Mouse (Mus musculus): ENCODE measurements around the gene Dhrs11. TPM values are rescaled to one million over a fixed set of nuclear protein-coding genes. Genes with fewer than 3 reads are reported as not detected.

Gene Dhrs11
- polyA plus RNA-seq, 1 experiment: 5.5 TPM

DNA sequence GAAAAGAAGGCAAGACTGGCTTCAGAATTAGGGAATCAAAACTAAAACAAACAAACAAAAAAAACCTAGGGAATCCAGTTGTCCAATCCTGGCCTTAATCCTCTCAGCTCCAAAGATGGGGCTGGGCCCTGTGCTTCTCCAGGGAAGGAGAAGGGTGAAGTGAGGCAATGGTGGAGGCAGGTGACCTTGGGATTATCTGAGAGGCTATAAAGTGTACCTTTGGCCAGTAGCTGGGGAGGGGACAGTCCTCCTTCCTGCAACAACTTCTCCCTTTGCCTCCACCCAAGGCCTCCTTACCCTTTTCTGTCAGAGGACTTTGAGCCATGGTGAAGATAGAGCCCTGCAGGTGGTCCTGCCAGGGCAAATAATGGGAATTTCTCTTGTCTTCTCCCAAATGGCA lies 1.3 kb downstream of the Dhrs11 start:
- Histone ChIP-seq H3K79me2 (ENCODE audit: control insufficient read depth, insufficient read depth) (peaks cover 14% of the 10 kb centered on the region), H3K27me3 (ENCODE audit: control insufficient read depth, insufficient read depth, insufficient read length) (no peaks in the 10 kb centered on the region), H3K36me3 (ENCODE audit: control insufficient read depth, insufficient read depth) (peaks cover 42% of the 10 kb centered on the region), H3ac (ENCODE audit: control insufficient read depth, insufficient read length, low read depth) (no peak overlapping the region), H3K79me3 (ENCODE audit: low read depth) (peaks cover 7% of the 10 kb centered on the region), H3K4me3 (ENCODE audit: insufficient read depth, poor library complexity, severe bottlenecking) (no peak overlapping the region)
- TF ChIP-seq USF1 (IDR thresholded peaks at IDR 0.05; ENCODE audit: low read depth) (no peak), CTCF (IDR thresholded peaks at IDR 0.05; ENCODE audit: control insufficient read depth, insufficient read depth, insufficient read length) (no peak), CEBPB (IDR thresholded peaks at IDR 0.05; ENCODE audit: low read depth) (no peak), MAX (IDR thresholded peaks at IDR 0.05) (no peak)

- H3ac ChIP-seq (ENCODE audit: control insufficient read depth, insufficient read length, low read depth): no peak overlapping the region
- TF ChIP-seq USF1 (IDR thresholded peaks at IDR 0.05; ENCODE audit: low read depth): no peak
- TF ChIP-seq FOSL1 (IDR thresholded peaks at IDR 0.05; ENCODE audit: insufficient read depth, low read length, poor library complexity, severe bottlenecking): no peak
- no peak for TF ChIP-seq CEBPB (IDR thresholded peaks at IDR 0.05; ENCODE audit: low read depth)
- TF ChIP-seq MYOG (IDR thresholded peaks at IDR 0.05; ENCODE audit: control insufficient read depth, extremely low read depth, insufficient read length): no peak
- no peak for TF ChIP-seq CTCF (IDR thresholded peaks at IDR 0.05; ENCODE audit: control insufficient read depth, insufficient read depth, insufficient read length)
- TF ChIP-seq MAX (IDR thresholded peaks at IDR 0.05): no peak
- TF ChIP-seq MYOD1 (IDR thresholded peaks at IDR 0.05; ENCODE audit: control insufficient read depth, insufficient read length, low read depth): no peak
- peaks cover 35% of the 10 kb centered on the region for H3K36me3 ChIP-seq (ENCODE audit: control insufficient read depth, insufficient read depth)
- H3K79me2 ChIP-seq (ENCODE audit: control insufficient read depth, insufficient read depth): peaks cover 14% of the 10 kb centered on the region
- no peaks in the 10 kb centered on the region for H3K27me3 ChIP-seq (ENCODE audit: control insufficient read depth, insufficient read depth, insufficient read length)
- H3K4me3 ChIP-seq (ENCODE audit: insufficient read depth, poor library complexity, severe bottlenecking): no peak overlapping the region
- peaks cover 7% of the 10 kb centered on the region for H3K79me3 ChIP-seq (ENCODE audit: low read depth)
Measured at GRCm38 (mm10) chr11:84826185-84826584, 2.6 kb downstream of the Dhrs11 start.

DNA sequence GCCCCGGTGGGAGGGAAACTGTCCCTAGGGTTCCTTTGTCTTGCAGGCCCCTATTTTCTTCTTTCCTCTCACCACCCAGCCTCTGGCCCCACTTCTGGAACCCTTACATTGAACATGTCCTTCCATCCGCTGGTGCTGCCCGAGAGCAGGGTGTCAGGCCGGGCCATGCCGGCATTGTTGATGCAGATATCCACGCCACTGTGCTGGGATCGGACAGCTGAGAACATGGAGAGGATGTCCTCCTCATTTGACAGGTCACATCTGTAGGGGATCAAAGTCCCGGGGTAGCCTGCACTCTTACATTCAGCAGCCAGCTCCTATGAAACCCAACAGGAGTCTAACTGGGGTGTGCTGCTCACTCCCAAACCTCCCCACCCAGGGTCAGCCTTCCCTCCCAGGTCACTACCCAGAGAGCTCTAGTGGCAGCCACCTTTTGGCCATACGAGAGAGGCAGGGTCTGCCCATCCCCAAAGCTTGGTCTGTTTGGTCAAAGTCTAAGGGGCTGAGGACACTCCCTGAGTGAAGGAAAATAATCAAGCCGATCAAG lies 3.5 kb downstream of the Dhrs11 start:
- TF ChIP-seq CEBPB (IDR thresholded peaks at IDR 0.05; ENCODE audit: low read depth): no peak
- no peak for TF ChIP-seq USF1 (IDR thresholded peaks at IDR 0.05; ENCODE audit: low read depth)
- TF ChIP-seq MYOG (IDR thresholded peaks at IDR 0.05; ENCODE audit: control insufficient read depth, extremely low read depth, insufficient read length): no peak
- TF ChIP-seq FOSL1 (IDR thresholded peaks at IDR 0.05; ENCODE audit: insufficient read depth, low read length, poor library complexity, severe bottlenecking): no peak
- TF ChIP-seq MAX (IDR thresholded peaks at IDR 0.05): no peak
- no peak for TF ChIP-seq CTCF (IDR thresholded peaks at IDR 0.05; ENCODE audit: control insufficient read depth, insufficient read depth, insufficient read length)
- TF ChIP-seq MYOD1 (IDR thresholded peaks at IDR 0.05; ENCODE audit: control insufficient read depth, insufficient read length, low read depth): no peak
- Histone ChIP-seq H3K79me2 (ENCODE audit: control insufficient read depth, insufficient read depth) (peaks cover 14% of the 10 kb centered on the region), H3ac (ENCODE audit: control insufficient read depth, insufficient read length, low read depth) (no peak overlapping the region), H3K79me3 (ENCODE audit: low read depth) (peaks cover 7% of the 10 kb centered on the region), H3K27me3 (ENCODE audit: control insufficient read depth, insufficient read depth, insufficient read length) (no peaks in the 10 kb centered on the region), H3K36me3 (ENCODE audit: control insufficient read depth, insufficient read depth) (peaks cover 28% of the 10 kb centered on the region), H3K4me3 (ENCODE audit: insufficient read depth, poor library complexity, severe bottlenecking) (no peak overlapping the region)

GRCm38 (mm10) chr11:84823484-84823897 lies 5.3 kb downstream of the Dhrs11 start:
- TF ChIP-seq FOSL1 (IDR thresholded peaks at IDR 0.05; ENCODE audit: insufficient read depth, low read length, poor library complexity, severe bottlenecking): no peak
- TF ChIP-seq MYOG (IDR thresholded peaks at IDR 0.05; ENCODE audit: control insufficient read depth, extremely low read depth, insufficient read length): no peak
- TF ChIP-seq MAX (IDR thresholded peaks at IDR 0.05): no peak
- no peak for TF ChIP-seq MYOD1 (IDR thresholded peaks at IDR 0.05; ENCODE audit: control insufficient read depth, insufficient read length, low read depth)
- Histone ChIP-seq H3K36me3 (ENCODE audit: control insufficient read depth, insufficient read depth) (peaks cover 21% of the 10 kb centered on the region), H3K79me2 (ENCODE audit: control insufficient read depth, insufficient read depth) (peaks cover 12% of the 10 kb centered on the region), H3K4me3 (ENCODE audit: insufficient read depth, poor library complexity, severe bottlenecking) (no peak overlapping the region), H3K79me3 (ENCODE audit: low read depth) (peaks cover 6% of the 10 kb centered on the region), H3ac (ENCODE audit: control insufficient read depth, insufficient read length, low read depth) (no peak overlapping the region), H3K27me3 (ENCODE audit: control insufficient read depth, insufficient read depth, insufficient read length) (no peaks in the 10 kb centered on the region)

GRCm38 (mm10) chr11:84822487-84822886 lies 6.3 kb downstream of the Dhrs11 start:
- Histone ChIP-seq H3K79me3 (ENCODE audit: low read depth) (peaks cover under 1% of the 10 kb centered on the region), H3K36me3 (ENCODE audit: control insufficient read depth, insufficient read depth) (peaks cover 21% of the 10 kb centered on the region), H3K4me3 (ENCODE audit: insufficient read depth, poor library complexity, severe bottlenecking) (no peak overlapping the region), H3K79me2 (ENCODE audit: control insufficient read depth, insufficient read depth) (peaks cover 3% of the 10 kb centered on the region), H3K27me3 (ENCODE audit: control insufficient read depth, insufficient read depth, insufficient read length) (no peaks in the 10 kb centered on the region), H3ac (ENCODE audit: control insufficient read depth, insufficient read length, low read depth) (no peak overlapping the region)
- TF ChIP-seq CTCF (IDR thresholded peaks at IDR 0.05; ENCODE audit: control insufficient read depth, insufficient read depth, insufficient read length) (no peak), MYOD1 (IDR thresholded peaks at IDR 0.05; ENCODE audit: control insufficient read depth, insufficient read length, low read depth) (no peak), MAX (IDR thresholded peaks at IDR 0.05) (no peak), USF1 (IDR thresholded peaks at IDR 0.05; ENCODE audit: low read depth) (no peak)

- no peak overlapping the region for H3K4me3 ChIP-seq (ENCODE audit: insufficient read depth, poor library complexity, severe bottlenecking)
- peaks cover 9% of the 10 kb centered on the region for H3K79me2 ChIP-seq (ENCODE audit: control insufficient read depth, insufficient read depth)
- H3K36me3 ChIP-seq (ENCODE audit: control insufficient read depth, insufficient read depth): peaks cover 17% of the 10 kb centered on the region
- H3ac ChIP-seq (ENCODE audit: control insufficient read depth, insufficient read length, low read depth): no peak overlapping the region
- no peaks in the 10 kb centered on the region for H3K79me3 ChIP-seq (ENCODE audit: low read depth)
- TF ChIP-seq FOSL1 (IDR thresholded peaks at IDR 0.05; ENCODE audit: insufficient read depth, low read length, poor library complexity, severe bottlenecking) (no peak), USF1 (IDR thresholded peaks at IDR 0.05; ENCODE audit: low read depth) (no peak), CTCF (IDR thresholded peaks at IDR 0.05; ENCODE audit: control insufficient read depth, insufficient read depth, insufficient read length) (no peak), MYOD1 (IDR thresholded peaks at IDR 0.05; ENCODE audit: control insufficient read depth, insufficient read length, low read depth) (no peak), MAX (IDR thresholded peaks at IDR 0.05) (no peak), CEBPB (IDR thresholded peaks at IDR 0.05; ENCODE audit: low read depth) (no peak), MYOG (IDR thresholded peaks at IDR 0.05; ENCODE audit: control insufficient read depth, extremely low read depth, insufficient read length) (no peak)
- no peaks in the 10 kb centered on the region for H3K27me3 ChIP-seq (ENCODE audit: control insufficient read depth, insufficient read depth, insufficient read length)
Measured at GRCm38 (mm10) chr11:84821131-84821770, 7.5 kb downstream of the Dhrs11 start.

All from C2C12 (cell line).